Comparison of ENCODE assay signal across 8 mouse cellular contexts in genomic region chr1:105990138-105990821, GRCm38 (mm10). TPM values are rescaled to one million over a fixed set of nuclear protein-coding genes. Genes with fewer than 3 reads are reported as not detected.
DNase-seq lines count a peak whose midpoint lies in the region; ATAC-seq lines count a peak whose summit lies in the region.

TSS of gene Zcchc2 (plus strand) at chr1:105990406.

- H3K4me2 ChIP-seq in hindbrain, embryonic 12.5 days (replicated peaks): peak within 1 kb of the TSS; percentile 80

- peak within 1 kb of the TSS; percentile 82 for H3K9ac ChIP-seq in hindbrain, embryonic 12.5 days

- under 1% methylated on average over 54 of the region's 83 CpGs for WGBS in hindbrain, embryonic 12.5 days

- peak within 1 kb of the TSS; percentile 81 for H3K4me3 ChIP-seq in hindbrain, embryonic 12.5 days

- H3K4me1 ChIP-seq in hindbrain, embryonic 12.5 days: peaks cover 18% of the 10 kb centered on the region

- H3K27me3 ChIP-seq in hindbrain, embryonic 12.5 days: no peaks in the 10 kb centered on the region

- DNase-seq in NIH3T3 (ENCODE audit: low read depth): peak; percentile 99
- peak; percentile 100 for DNase-seq in cerebellum, postnatal 10 days
- DNase-seq in frontal cortex, postnatal 10 days (ENCODE audit: low spot score in 2 of 2): peak; percentile 97 to 99
- peak; percentile 98 to 99 for DNase-seq in layer of hippocampus, postnatal 14 days (ENCODE audit: low spot score in 2 of 2)
- peak; percentile 100 for DNase-seq in lung, postnatal 14 days
- peak; percentile 94 for DNase-seq in retina, adult 2 months (ENCODE audit: low read depth, low spot score)
- DNase-seq in thymus, postnatal 36 days: peak; percentile 99

- ATAC-seq in hindbrain, embryonic 12.5 days (ENCODE audit: low FRiP score): peak; percentile 96

- peak within 1 kb of the TSS; percentile 94 for H3K27ac ChIP-seq in hindbrain, embryonic 12.5 days

- H3K9me3 ChIP-seq in hindbrain, embryonic 12.5 days (replicated peaks): no peaks in the 10 kb centered on the region

- no peaks in the 10 kb centered on the region for H3K36me3 ChIP-seq in hindbrain, embryonic 12.5 days

RNA-seq across cellular contexts. Expression of gene Zcchc2, which starts in this region (rescaled TPM):
- 1.9 and 2.0 TPM in 2 replicates for polyA plus RNA-seq in hindbrain, embryonic 12.5 days (2016; fragmentation: Nextera tagmentation; extraction: Ambion mirVana)
- total RNA-seq in layer of hippocampus, postnatal 14 days (2021): 10 to 100 TPM; 17.7 to 19.1 TPM

Comparison
In these comparisons a context has a peak if more than half of its experiments do, and no peak if none do; other contexts are left out.
1. Peak in every context shown above with its lines: DNase-seq, ATAC-seq, H3K4me3 ChIP-seq and H3K27ac ChIP-seq.